In genomic region chr2:113634051-113634747, GRCm38 (mm10) we compare ENCODE assay signal across 22 mouse cellular contexts.
"Had no signal": no experiment of that assay in that cellular context is flagged by ENCODE, and none has a peak within 500 bp of the region (broad histone marks: within the 10 kb centered on the region; RNA-seq: fewer than 3 reads in every experiment).

No protein-coding gene starts in this region.

- ATAC-seq: hindbrain, postnatal 0 days; intestine, embryonic 16.5 days had no signal

- H3K9ac ChIP-seq: heart, embryonic 12.5 days; hindbrain, embryonic 13.5 days; hindbrain, embryonic 15.5 days; kidney, embryonic 15.5 days; limb, embryonic 13.5 days; limb, embryonic 15.5 days had no signal

- H3K27ac ChIP-seq: heart, embryonic 10.5 days; hindbrain, embryonic 13.5 days; hindbrain, embryonic 15.5 days; hindbrain, postnatal 0 days; kidney, embryonic 15.5 days; kidney, postnatal 0 days; limb, embryonic 13.5 days; limb, embryonic 15.5 days had no signal

- H3K27me3 ChIP-seq: heart, embryonic 12.5 days; hindbrain, embryonic 13.5 days; hindbrain, embryonic 15.5 days; kidney, embryonic 15.5 days; limb, embryonic 15.5 days had no signal

- H3K9me3 ChIP-seq: heart, embryonic 10.5 days; heart, embryonic 12.5 days; hindbrain, embryonic 13.5 days; hindbrain, embryonic 15.5 days; kidney, embryonic 15.5 days; limb, embryonic 13.5 days; limb, embryonic 15.5 days had no signal

- H3K4me1 ChIP-seq: heart, embryonic 10.5 days; heart, embryonic 12.5 days; hindbrain, embryonic 13.5 days; hindbrain, embryonic 15.5 days; limb, embryonic 13.5 days; limb, embryonic 15.5 days had no signal

- H3K36me3 ChIP-seq: heart, embryonic 10.5 days; heart, embryonic 12.5 days; hindbrain, embryonic 13.5 days; hindbrain, embryonic 15.5 days; kidney, embryonic 15.5 days; limb, embryonic 13.5 days; limb, embryonic 15.5 days had no signal

- DNase-seq: gastrocnemius, postnatal 14 days; gastrocnemius, postnatal 36 days; heart, adult 18-20 months; heart, postnatal 10 days; kidney, adult 11 months; kidney, adult 2 months; kidney, adult 9 months; kidney, postnatal 14 days; kidney, postnatal 36 days; layer of hippocampus, adult 9-11 months; layer of hippocampus, postnatal 36 days; left cerebral cortex, postnatal 4 days had no signal

- H3K4me3 ChIP-seq: heart, embryonic 10.5 days; heart, embryonic 12.5 days; hindbrain, embryonic 13.5 days; hindbrain, embryonic 15.5 days; kidney, embryonic 15.5 days; limb, embryonic 13.5 days; limb, embryonic 15.5 days had no signal

- H3K4me2 ChIP-seq: heart, embryonic 12.5 days; hindbrain, embryonic 13.5 days; hindbrain, embryonic 15.5 days; kidney, embryonic 15.5 days; limb, embryonic 13.5 days; limb, embryonic 15.5 days had no signal
